Mouse (Mus musculus): Measurements from ENCODE around the gene Cst3.

Cst3 gene

GRCm38 (mm10) chr2:148875335-148875811, at the start of gene Cst3:
Cst3 (minus strand) TSS chr2:148875692.
- DNase-seq = peak; percentile 96

- DNase-seq = peak; percentile 71
Measured at GRCm38 (mm10) chr2:148902286-148902685, 26.8 kb upstream of the Cst3 start.

GRCm38 (mm10) chr2:148900305-148900704, 24.8 kb upstream of the Cst3 start:
- no peak for DNase-seq

- DNase-seq = no peak
Measured at GRCm38 (mm10) chr2:148896219-148896618, 20.7 kb upstream of the Cst3 start.

GRCm38 (mm10) chr2:148893107-148893506, 17.6 kb upstream of the Cst3 start:
- DNase-seq = no peak

GRCm38 (mm10) chr2:148890021-148890851, 14.7 kb upstream of the Cst3 start:
- DNase-seq = peak; percentile 21

GRCm38 (mm10) chr2:148889331-148890010, 14.0 kb upstream of the Cst3 start:
- no peak for DNase-seq

GRCm38 (mm10) chr2:148888872-148889271, 13.4 kb upstream of the Cst3 start:
- DNase-seq = no peak

GRCm38 (mm10) chr2:148884738-148885137, 9.2 kb upstream of the Cst3 start:
- DNase-seq = no peak

GRCm38 (mm10) chr2:148879199-148879598, 3.7 kb upstream of the Cst3 start:
- peak; percentile 45 for DNase-seq

- DNase-seq = no peak
Measured at GRCm38 (mm10) chr2:148878641-148879130, 3.2 kb upstream of the Cst3 start.

- peak; percentile 57 for DNase-seq
Measured at GRCm38 (mm10) chr2:148877016-148877770, 1.7 kb upstream of the Cst3 start.

- peak; percentile 34 for DNase-seq
Measured at GRCm38 (mm10) chr2:148874617-148875334, 716 bp downstream of the Cst3 start.

GRCm38 (mm10) chr2:148874224-148874616, 1.3 kb downstream of the Cst3 start:
- DNase-seq = no peak

- peak; percentile 28 for DNase-seq
Measured at GRCm38 (mm10) chr2:148872860-148873259, 2.6 kb downstream of the Cst3 start.

GRCm38 (mm10) chr2:148870526-148870925, 5.0 kb downstream of the Cst3 start:
- no peak for DNase-seq

GRCm38 (mm10) chr2:148868959-148869358, 6.5 kb downstream of the Cst3 start:
- no peak for DNase-seq

- DNase-seq = peak; percentile 23
Measured at GRCm38 (mm10) chr2:148864966-148865365, 10.5 kb downstream of the Cst3 start, which contains the start of gene 9230104L09Rik. 9230104L09Rik (minus strand) TSS chr2:148865038.

- no peak for DNase-seq
Measured at GRCm38 (mm10) chr2:148861693-148862092, 13.8 kb downstream of the Cst3 start.

GRCm38 (mm10) chr2:148860993-148861392, 14.5 kb downstream of the Cst3 start:
- DNase-seq = no peak

GRCm38 (mm10) chr2:148857506-148857905, 18.0 kb downstream of the Cst3 start:
- DNase-seq = no peak
